Comparison of ENCODE assay signal across 17 mouse cellular contexts in the genomic region with DNA sequence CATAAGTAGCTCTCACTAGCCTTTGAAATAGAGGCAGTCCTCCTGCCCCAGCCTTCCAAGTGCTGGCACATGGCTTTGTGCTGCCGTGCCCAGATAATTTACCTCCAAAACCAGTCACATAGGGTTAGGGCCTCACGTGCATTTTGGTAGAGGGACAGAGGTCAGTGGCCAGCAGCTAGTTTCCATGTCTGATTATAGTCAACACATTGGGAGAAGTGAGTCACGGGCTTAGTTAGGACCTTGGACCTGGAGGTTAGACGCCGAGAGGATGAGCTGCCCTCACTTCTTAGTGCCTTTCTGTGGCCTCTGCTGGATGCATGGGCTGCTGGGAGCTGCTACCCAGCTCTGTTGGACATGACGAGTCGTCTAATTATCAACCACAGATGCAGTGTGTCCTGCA.
DNase-seq lines count a peak whose midpoint lies in the region; ATAC-seq and TF ChIP-seq lines count a peak whose summit lies in the region.
"Had no signal": no experiment of that assay in that cellular context is flagged by ENCODE, and none has a peak within 500 bp of the region (broad histone marks: within the 10 kb centered on the region; RNA-seq: fewer than 3 reads in every experiment).

No protein-coding gene starts in this region.

- TF ChIP-seq CTCF in heart, postnatal 0 days (IDR thresholded peaks at IDR 0.05; ENCODE audit: low read depth) = no peak

- DNase-seq in embryonic facial prominence, embryonic 14.5 days (ENCODE audit: low spot score) = no peak
- no peak for DNase-seq in embryonic facial prominence, embryonic 10.5 days (ENCODE audit: low spot score)
- no peak for DNase-seq in heart, postnatal 0 days (ENCODE audit: low spot score)
- DNase-seq in kidney, adult 18-20 months = no peak
- peak; percentile 27 for DNase-seq in liver, embryonic 11.5 days (ENCODE audit: low spot score)
- DNase-seq in right cerebral cortex, postnatal 14 days = no peak
- DNase-seq: adrenal gland, adult 2 months; cerebellum, adult 11-12 months; cerebellum, postnatal 25 days; gastrocnemius, postnatal 14 days; left cerebral cortex, postnatal 4 days; right cerebral cortex, adult 18-20 months had no signal

- H3K4me1 ChIP-seq in embryonic facial prominence, embryonic 14.5 days (ENCODE audit: control insufficient read depth, insufficient read depth, low read length) = peaks cover 24% of the 10 kb centered on the region
- peaks cover 39% of the 10 kb centered on the region for H3K4me1 ChIP-seq in embryonic facial prominence, embryonic 10.5 days
- peaks cover 16% of the 10 kb centered on the region; the same call in 1 of the 2 replicates for H3K4me1 ChIP-seq in heart, postnatal 0 days (ENCODE audit: control insufficient read depth, insufficient read depth)
- H3K4me1 ChIP-seq in heart, embryonic 12.5 days (replicated peaks) = peaks cover 25% of the 10 kb centered on the region
- peaks cover 23% of the 10 kb centered on the region for H3K4me1 ChIP-seq in kidney, embryonic 15.5 days
- H3K4me1 ChIP-seq in liver, embryonic 11.5 days (replicated peaks; ENCODE audit: control insufficient read depth, insufficient read depth, low read length) = peaks cover 7% of the 10 kb centered on the region; the same call in 1 of the 2 replicates

- ATAC-seq in embryonic facial prominence, embryonic 14.5 days (ENCODE audit: low read depth) = no peak
- ATAC-seq in heart, postnatal 0 days (ENCODE audit: insufficient read depth, low read depth) = no peak
- ATAC-seq in heart, embryonic 12.5 days (ENCODE audit: insufficient number of reproducible peaks, low FRiP score) = no peak
- no peak for ATAC-seq in kidney, embryonic 15.5 days (replicated peaks; ENCODE audit: low FRiP score)
- ATAC-seq in liver, embryonic 11.5 days (replicated peaks; ENCODE audit: low FRiP score) = no peak

- WGBS in embryonic facial prominence, embryonic 14.5 days = 77% methylated on average over 7 of the region's 7 CpGs
- 82% methylated on average over 7 of the region's 7 CpGs for WGBS in embryonic facial prominence, embryonic 10.5 days
- WGBS in heart, postnatal 0 days = 74% methylated on average over 7 of the region's 7 CpGs
- WGBS in heart, embryonic 12.5 days = 80% methylated on average over 7 of the region's 7 CpGs
- 78% methylated on average over 7 of the region's 7 CpGs for WGBS in kidney, embryonic 15.5 days
- 76% methylated on average over 7 of the region's 7 CpGs for WGBS in liver, embryonic 11.5 days

- H3K9me3 ChIP-seq in embryonic facial prominence, embryonic 14.5 days (ENCODE audit: control insufficient read depth, low read length) = no peaks in the 10 kb centered on the region
- no peaks in the 10 kb centered on the region for H3K9me3 ChIP-seq in embryonic facial prominence, embryonic 10.5 days
- no peaks in the 10 kb centered on the region for H3K9me3 ChIP-seq in heart, postnatal 0 days (replicated peaks; ENCODE audit: control insufficient read depth, low read length)
- peaks cover 6% of the 10 kb centered on the region for H3K9me3 ChIP-seq in heart, embryonic 12.5 days (replicated peaks)
- no peaks in the 10 kb centered on the region; the same call in 1 of the 2 replicates for H3K9me3 ChIP-seq in kidney, embryonic 15.5 days (replicated peaks)
- no peaks in the 10 kb centered on the region for H3K9me3 ChIP-seq in liver, embryonic 11.5 days (ENCODE audit: control insufficient read depth, low read length)
- H3K9me3 ChIP-seq: liver, embryonic 15.5 days had no signal

- no peaks in the 10 kb centered on the region for H3K36me3 ChIP-seq in embryonic facial prominence, embryonic 14.5 days (ENCODE audit: control insufficient read depth, insufficient read depth, low read length)
- no peaks in the 10 kb centered on the region for H3K36me3 ChIP-seq in embryonic facial prominence, embryonic 10.5 days (replicated peaks)
- H3K36me3 ChIP-seq in heart, postnatal 0 days (replicated peaks; ENCODE audit: control insufficient read depth, insufficient read depth, low read length) = no peaks in the 10 kb centered on the region
- H3K36me3 ChIP-seq in heart, embryonic 12.5 days = no peaks in the 10 kb centered on the region
- H3K36me3 ChIP-seq in kidney, embryonic 15.5 days = no peaks in the 10 kb centered on the region
- H3K36me3 ChIP-seq in liver, embryonic 11.5 days (ENCODE audit: control insufficient read depth, insufficient read depth, low read length) = no peaks in the 10 kb centered on the region
- H3K36me3 ChIP-seq: liver, embryonic 15.5 days had no signal

- no peak overlapping the region for H3K4me3 ChIP-seq in embryonic facial prominence, embryonic 14.5 days (ENCODE audit: low read depth, low read length)
- no peak overlapping the region for H3K4me3 ChIP-seq in embryonic facial prominence, embryonic 10.5 days
- H3K4me3 ChIP-seq in heart, postnatal 0 days (ENCODE audit: low read depth, low read length) = no peak overlapping the region
- no peak overlapping the region for H3K4me3 ChIP-seq in heart, embryonic 12.5 days
- H3K4me3 ChIP-seq in kidney, embryonic 15.5 days (replicated peaks) = no peak overlapping the region
- no peak overlapping the region for H3K4me3 ChIP-seq in liver, embryonic 11.5 days (ENCODE audit: low read depth, low read length)
- H3K4me3 ChIP-seq: erythroblast, embryonic 14.5 days; layer of hippocampus, adult 2 months; liver, embryonic 15.5 days had no signal

- H3K9ac ChIP-seq in embryonic facial prominence, embryonic 14.5 days (ENCODE audit: low read depth, low read length) = no peak overlapping the region
- no peak overlapping the region for H3K9ac ChIP-seq in heart, postnatal 0 days (replicated peaks; ENCODE audit: low read depth, low read length)
- no peak overlapping the region for H3K9ac ChIP-seq in heart, embryonic 12.5 days
- H3K9ac ChIP-seq in kidney, embryonic 15.5 days = no peak overlapping the region
- no peak overlapping the region for H3K9ac ChIP-seq in liver, embryonic 11.5 days (ENCODE audit: low read depth, low read length)
- H3K9ac ChIP-seq: liver, embryonic 15.5 days had no signal

- H3K27ac ChIP-seq in embryonic facial prominence, embryonic 14.5 days (replicated peaks; ENCODE audit: low read depth, low read length) = peak overlapping the region; percentile 91; the same call in 1 of the 2 replicates
- no peak overlapping the region; the same call in 1 of the 2 replicates for H3K27ac ChIP-seq in embryonic facial prominence, embryonic 10.5 days (replicated peaks)
- peak overlapping the region; percentile 77; the same call in 1 of the 2 replicates for H3K27ac ChIP-seq in heart, postnatal 0 days (ENCODE audit: low read depth)
- H3K27ac ChIP-seq in heart, embryonic 12.5 days (ENCODE audit: poor library complexity, severe bottlenecking) = no peak overlapping the region
- H3K27ac ChIP-seq in kidney, embryonic 15.5 days = peak overlapping the region; percentile 89; the same call in 1 of the 2 replicates
- H3K27ac ChIP-seq in liver, embryonic 11.5 days (ENCODE audit: low read depth, low read length) = no peak overlapping the region
- H3K27ac ChIP-seq: liver, embryonic 15.5 days had no signal

- no peak overlapping the region for H3K4me2 ChIP-seq in embryonic facial prominence, embryonic 14.5 days (ENCODE audit: low read depth, low read length)
- no peak overlapping the region for H3K4me2 ChIP-seq in heart, postnatal 0 days (ENCODE audit: low read depth, low read length)
- H3K4me2 ChIP-seq in heart, embryonic 12.5 days = no peak overlapping the region
- H3K4me2 ChIP-seq in kidney, embryonic 15.5 days = no peak overlapping the region
- H3K4me2 ChIP-seq in liver, embryonic 11.5 days = no peak overlapping the region
- H3K4me2 ChIP-seq: liver, embryonic 15.5 days had no signal

- no peak for TF ChIP-seq EP300 in heart, postnatal 0 days (IDR thresholded peaks at IDR 0.05; ENCODE audit: low read depth)

- no peaks in the 10 kb centered on the region for H3K27me3 ChIP-seq in embryonic facial prominence, embryonic 14.5 days (replicated peaks; ENCODE audit: control insufficient read depth, insufficient read depth, low read length)
- H3K27me3 ChIP-seq in embryonic facial prominence, embryonic 10.5 days (replicated peaks; ENCODE audit: low read depth, poor library complexity, severe bottlenecking) = no peaks in the 10 kb centered on the region
- H3K27me3 ChIP-seq in heart, postnatal 0 days (ENCODE audit: control insufficient read depth, insufficient read depth, low read length) = no peaks in the 10 kb centered on the region
- H3K27me3 ChIP-seq in heart, embryonic 12.5 days (replicated peaks) = no peaks in the 10 kb centered on the region
- no peaks in the 10 kb centered on the region for H3K27me3 ChIP-seq in kidney, embryonic 15.5 days
- H3K27me3 ChIP-seq in liver, embryonic 11.5 days (replicated peaks; ENCODE audit: control insufficient read depth, insufficient read depth, low read length) = no peaks in the 10 kb centered on the region
- H3K27me3 ChIP-seq: liver, embryonic 15.5 days had no signal

Comparison
In these comparisons a context has a peak if more than half of its experiments do, and no peak if none do; other contexts are left out.
1. H3K27ac ChIP-seq: peak in embryonic facial prominence, embryonic 14.5 days (single experiment), heart, postnatal 0 days (single experiment) and kidney, embryonic 15.5 days (single experiment); none in embryonic facial prominence, embryonic 10.5 days (single experiment), heart, embryonic 12.5 days (single experiment) and liver, embryonic 11.5 days (single experiment).